Mouse (Mus musculus) CH12.LX (cell line): ENCODE measurements around the gene Fgfr4. TPM values are rescaled to one million over a fixed set of nuclear protein-coding genes. Genes with fewer than 3 reads are reported as not detected.

Source experiments
- DNase-seq: peaks from one replicate; pipeline ENCODE4 v3.0.0-alpha.2; 2013; ENCODE audit errors: extremely low read depth
- H3K27ac ChIP-seq: 2 replicates; pipeline ENCODE4 v1.5.1; 2012; ENCODE audit warnings: low read depth, mild to moderate bottlenecking, control low read depth, moderate library complexity; ENCODE audit not compliant: insufficient read depth
- H3K27me3 ChIP-seq: replicated peaks from 2 replicates; pipeline ENCODE3; 2012; ENCODE audit warnings: inconsistent platforms
- H3K36me3 ChIP-seq, 2 experiments: replicated peaks in 1 of 2; 2 replicates each; pipeline versions ENCODE3 to v1.6.1; 2012; ENCODE audit warnings: inconsistent platforms in 1 of 2, low read length in 1 of 2, mild to moderate bottlenecking in 1 of 2, mixed read lengths in 1 of 2, moderate library complexity in 1 of 2; ENCODE audit not compliant: control insufficient read depth in 1 of 2, insufficient read depth in 1 of 2
- H3K4me1 ChIP-seq, 2 experiments: 2 replicates each; pipeline ENCODE4 v1.6.1; 2012; ENCODE audit warnings: inconsistent platforms in 1 of 2, moderate library complexity in 1 of 2; ENCODE audit not compliant: insufficient read depth in 2 of 2, control insufficient read depth in 1 of 2
- H3K4me2 ChIP-seq: 2 replicates; pipeline ENCODE4 v1.6.1; 2012; ENCODE audit warnings: low read depth, mild to moderate bottlenecking, control low read depth; ENCODE audit not compliant: poor library complexity, insufficient read depth, severe bottlenecking
- H3K4me3 ChIP-seq, 3 experiments: fragments of 150-350 bp in 1 of 3; sonication (generic) in 1 of 3; replicated peaks in 1 of 3; 2 replicates each; pipeline versions ENCODE3 to v1.5.1; 2011 to 2012; ENCODE audit warnings: low read depth in 2 of 3, low read length in 2 of 3, mild to moderate bottlenecking in 2 of 3, moderate library complexity in 2 of 3, control low read depth in 1 of 3, improper control_type of control experiment in 1 of 3, inconsistent platforms in 1 of 3, mixed read lengths in 1 of 3; ENCODE audit not compliant: poor library complexity in 1 of 3
- H3K79me2 ChIP-seq: replicated peaks from 2 replicates; pipeline ENCODE4 v1.6.1; 2012; ENCODE audit warnings: mild to moderate bottlenecking, moderate library complexity; ENCODE audit not compliant: control insufficient read depth, poor library complexity, insufficient read depth, severe bottlenecking; ENCODE audit errors: extremely low read depth
- H3K9ac ChIP-seq: 2 replicates; pipeline ENCODE4 v1.6.1; 2012; ENCODE audit warnings: low read depth, mild to moderate bottlenecking, control low read depth, moderate library complexity; ENCODE audit not compliant: insufficient read depth
- H3K9me3 ChIP-seq: replicated peaks from 2 replicates; pipeline ENCODE3; 2012; ENCODE audit warnings: low read length, inconsistent platforms, mixed read lengths
- BHLHE40 ChIP-seq: IDR thresholded peaks from 2 replicates; pipeline ENCODE4 v1.6.1; 2011; ENCODE audit warnings: mild to moderate bottlenecking, low read depth, low read length, improper control_type of control experiment
- CHD1 ChIP-seq: IDR thresholded peaks from 2 replicates; pipeline ENCODE4 v1.6.1; 2012; ENCODE audit warnings: low read depth, low read length, improper control_type of control experiment, inconsistent platforms
- NRF1 ChIP-seq: IDR thresholded peaks from 2 replicates; pipeline ENCODE4 v1.6.1; 2014; ENCODE audit warnings: low read depth, mild to moderate bottlenecking, inconsistent platforms, low read length, improper control_type of control experiment, moderate library complexity
- SIN3A ChIP-seq: IDR thresholded peaks from 2 replicates; pipeline ENCODE4 v1.6.1; 2012; ENCODE audit warnings: low read length, improper control_type of control experiment, inconsistent platforms
- TBP ChIP-seq: conservative IDR thresholded peaks from 2 replicates; pipeline ENCODE4 v1.6.1; 2011; ENCODE audit warnings: low read depth, low read length, improper control_type of control experiment
- dilution Hi-C: fragments of 300-500 bp; cut with MboI; formaldehyde crosslinking; loops from 2 replicates; pipeline ENCODE4 v1.14.3; 2020; ENCODE audit warnings: low sequenced_read_pairs; ENCODE audit not compliant: extremely low pct_unique_long_range_greater_than_20kb, extremely low pct_ligation_motif_present
- in situ Hi-C: fragments of 300-500 bp; cut with MboI; formaldehyde crosslinking; loops from 3 replicates; pipeline ENCODE4 v1.14.3; 2019; ENCODE audit warnings: low sequenced_read_pairs, low pct_ligation_motif_present, low pct_unique_long_range_greater_than_20kb, mixed read lengths
- polyA plus RNA-seq: library from polyadenylated mRNA; unstranded; fragments of >175 nt; gene quantifications from 2 replicates; pipeline ENCODE4 v1.2.1, GENCODE M21; 2012; ENCODE audit warnings: low read depth; ENCODE audit not compliant: insufficient read length
- total RNA-seq, 2 experiments: library from RNA; depleted of rRNA; stranded (reverse); fragments of 300-350 nt in 1 of 2; fragments of >200 nt in 1 of 2; gene quantifications; 2 replicates each; pipeline ENCODE4 v1.2.3; 2012 to 2014

The Fgfr4 gene
- total and polyA plus RNA-seq, 3 experiments, result not detected

DNA sequence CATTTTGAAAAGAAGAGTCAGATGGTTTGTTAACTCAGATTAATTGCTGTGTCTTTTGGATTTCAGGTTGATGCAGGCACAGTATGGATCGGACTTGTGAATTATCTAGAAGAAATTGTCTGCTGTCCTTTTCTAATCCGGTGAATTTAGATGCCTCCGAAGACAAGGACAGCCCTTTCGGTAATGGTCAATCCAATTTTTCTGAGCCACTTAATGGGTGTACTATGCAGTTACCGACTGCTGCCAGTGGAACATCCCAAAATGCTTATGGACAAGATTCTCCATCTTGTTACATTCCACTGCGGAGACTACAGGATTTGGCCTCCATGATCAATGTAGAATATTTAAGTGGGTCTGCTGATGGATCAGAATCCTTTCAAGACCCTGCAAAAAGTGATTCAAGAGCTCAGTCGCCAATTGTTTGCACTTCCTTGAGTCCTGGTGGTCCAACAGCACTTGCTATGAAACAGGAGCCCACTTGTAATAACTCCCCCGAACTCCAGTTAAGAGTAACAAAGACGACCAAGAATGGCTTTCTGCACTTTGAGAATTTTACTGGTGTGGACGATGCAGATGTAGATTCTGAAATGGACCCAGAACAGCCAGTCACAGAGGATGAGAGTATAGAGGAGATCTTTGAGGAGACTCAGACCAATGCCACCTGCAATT is 60.8 kb downstream of the Fgfr4 start:
- DNase-seq, result no peak
- dilution Hi-C loops, result no loop called here
- peak overlapping the region; percentile 57 to 66 (median 59) for H3K4me3 ChIP-seq
- peaks cover 23% of the 10 kb centered on the region for H3K9me3 ChIP-seq
- peak overlapping the region; percentile 72 for H3K9ac ChIP-seq
- peak; percentile 95 for TF ChIP-seq CHD1
- peak; percentile 72; the same call in 1 of the 2 replicates for TF ChIP-seq TBP
- TF ChIP-seq NRF1, result no peak
- peak; percentile 65 for TF ChIP-seq SIN3A
- no peak for TF ChIP-seq BHLHE40
- TF ChIP-seq, all 38 proteins: peak for 3
- H3K4me2 ChIP-seq, result peak overlapping the region; percentile 99
- peak overlapping the region; percentile 68 for H3K27ac ChIP-seq
- in situ Hi-C loops, result no loop called here
- H3K36me3 ChIP-seq, result peaks cover 0 to 16% of the 10 kb centered on the region in 2 experiments
- H3K4me1 ChIP-seq, result peaks cover 5 to 22% of the 10 kb centered on the region in 2 experiments; a peak in 3 of 4 replicates
- peaks cover 28% of the 10 kb centered on the region for H3K79me2 ChIP-seq
- no peaks in the 10 kb centered on the region for H3K27me3 ChIP-seq

Other genes with a start within 250 kb of the Fgfr4 start
- gene Unc5a, start 203.2 kb upstream of the Fgfr4 start, total RNA-seq (2012; rRNA removed), result 0.17 TPM in 1 of 2 replicates, not detected in the other
- gene Unc5a, start 203.2 kb upstream of the Fgfr4 start, total RNA-seq (2014; rRNA removed), result not detected in 2 replicates
- gene Unc5a, start 203.2 kb upstream of the Fgfr4 start, polyA plus RNA-seq, result not detected in 2 replicates
- gene Hk3, start 131.3 kb upstream of the Fgfr4 start, total RNA-seq (2012; rRNA removed), result 0.04 TPM in 2 replicates
- not detected in 2 replicates for gene Hk3, start 131.3 kb upstream of the Fgfr4 start, total RNA-seq (2014; rRNA removed)
- 0.10 TPM in 1 of 2 replicates, not detected in the other for gene Hk3, start 131.3 kb upstream of the Fgfr4 start, polyA plus RNA-seq
- 154 and 177 TPM in 2 replicates for gene Uimc1, start 52.3 kb upstream of the Fgfr4 start, total RNA-seq (2012; rRNA removed)
- 19.9 and 20.7 TPM in 2 replicates for gene Uimc1, start 52.3 kb upstream of the Fgfr4 start, total RNA-seq (2014; rRNA removed)
- gene Uimc1, start 52.3 kb upstream of the Fgfr4 start, polyA plus RNA-seq, result 44.5 and 50.8 TPM in 2 replicates
- gene Zfp346, start 47.3 kb upstream of the Fgfr4 start, total RNA-seq (2012; rRNA removed), result 12.4 and 15.4 TPM in 2 replicates
- 11.3 and 12.4 TPM in 2 replicates for gene Zfp346, start 47.3 kb upstream of the Fgfr4 start, total RNA-seq (2014; rRNA removed)
- 18.6 and 19.2 TPM in 2 replicates for gene Zfp346, start 47.3 kb upstream of the Fgfr4 start, polyA plus RNA-seq
- gene Gm17617, start 19.1 kb upstream of the Fgfr4 start, total RNA-seq (2012; rRNA removed), result not detected in 2 replicates
- not detected in 2 replicates for gene Gm17617, start 19.1 kb upstream of the Fgfr4 start, total RNA-seq (2014; rRNA removed)
- not detected in 2 replicates for gene Gm17617, start 19.1 kb upstream of the Fgfr4 start, polyA plus RNA-seq
- 13.8 and 14.6 TPM in 2 replicates for gene Nsd1, start 57.1 kb downstream of the Fgfr4 start, total RNA-seq (2012; rRNA removed)
- 11.2 and 11.8 TPM in 2 replicates for gene Nsd1, start 57.1 kb downstream of the Fgfr4 start, total RNA-seq (2014; rRNA removed)
- 12.6 and 13.0 TPM in 2 replicates for gene Nsd1, start 57.1 kb downstream of the Fgfr4 start, polyA plus RNA-seq
- 253 and 302 TPM in 2 replicates for gene Prelid1, start 167.9 kb downstream of the Fgfr4 start, total RNA-seq (2012; rRNA removed)
- gene Prelid1, start 167.9 kb downstream of the Fgfr4 start, total RNA-seq (2014; rRNA removed), result 190 and 205 TPM in 2 replicates
- 432 and 435 TPM in 2 replicates for gene Prelid1, start 167.9 kb downstream of the Fgfr4 start, polyA plus RNA-seq
- gene Rab24, start 169.3 kb downstream of the Fgfr4 start, total RNA-seq (2012; rRNA removed), result 68.0 and 72.5 TPM in 2 replicates
- 44.5 and 45.3 TPM in 2 replicates for gene Rab24, start 169.3 kb downstream of the Fgfr4 start, total RNA-seq (2014; rRNA removed)
- gene Rab24, start 169.3 kb downstream of the Fgfr4 start, polyA plus RNA-seq, result 41.7 and 56.6 TPM in 2 replicates
- gene Mxd3, start 177.2 kb downstream of the Fgfr4 start, total RNA-seq (2012; rRNA removed), result 7.3 and 10.0 TPM in 2 replicates
- gene Mxd3, start 177.2 kb downstream of the Fgfr4 start, total RNA-seq (2014; rRNA removed), result 4.1 and 7.0 TPM in 2 replicates
- 6.9 and 13.5 TPM in 2 replicates for gene Mxd3, start 177.2 kb downstream of the Fgfr4 start, polyA plus RNA-seq
- gene Lman2, start 210.1 kb downstream of the Fgfr4 start, total RNA-seq (2012; rRNA removed), result 126 and 150 TPM in 2 replicates
- gene Lman2, start 210.1 kb downstream of the Fgfr4 start, total RNA-seq (2014; rRNA removed), result 87.9 and 94.6 TPM in 2 replicates
- 169 and 174 TPM in 2 replicates for gene Lman2, start 210.1 kb downstream of the Fgfr4 start, polyA plus RNA-seq
- 7.4 and 8.0 TPM in 2 replicates for gene Rgs14, start 217.1 kb downstream of the Fgfr4 start, total RNA-seq (2012; rRNA removed)
- 6.3 and 7.4 TPM in 2 replicates for gene Rgs14, start 217.1 kb downstream of the Fgfr4 start, total RNA-seq (2014; rRNA removed)
- 6.5 and 7.6 TPM in 2 replicates for gene Rgs14, start 217.1 kb downstream of the Fgfr4 start, polyA plus RNA-seq
- not detected in 2 replicates for gene Slc34a1, start 245.5 kb downstream of the Fgfr4 start, total RNA-seq (2012; rRNA removed)
- gene Slc34a1, start 245.5 kb downstream of the Fgfr4 start, total RNA-seq (2014; rRNA removed), result not detected in 2 replicates
- gene Slc34a1, start 245.5 kb downstream of the Fgfr4 start, polyA plus RNA-seq, result not detected in 2 replicates